Mouse (Mus musculus) intestine, embryonic 16.5 days (tissue): Measurements from ENCODE around the gene Cdk6. TPM values are rescaled to one million over a fixed set of nuclear protein-coding genes. Genes with fewer than 3 reads are reported as not detected.
A peak's percentile ranks its signal among the peaks of the same experiment; 100 is the strongest.

Experiments used
- ATAC-seq: fragments of 200-750 bp; cut with Nextera tagmentation; 2 replicates; pipeline ENCODE4 v1.8.0; 2017; ENCODE audit warnings: moderate TSS enrichment, moderate library complexity
- H3K27ac ChIP-seq: fragments of 300-500 bp; sonication (generic); 2 replicates; pipeline ENCODE4 v1.5.1; 2014; ENCODE audit warnings: mild to moderate bottlenecking, low read length
- H3K27me3 ChIP-seq: fragments of 300-500 bp; sonication (generic); replicated peaks from 2 replicates; pipeline ENCODE4 v1.6.1; 2014; ENCODE audit warnings: low read length, control low read depth, mixed read lengths; ENCODE audit not compliant: control insufficient read depth, insufficient read depth
- H3K36me3 ChIP-seq: fragments of 300-500 bp; sonication (generic); 2 replicates; pipeline ENCODE4 v1.6.1; 2014; ENCODE audit warnings: low read length, control low read depth; ENCODE audit not compliant: control insufficient read depth, insufficient read depth
- H3K4me1 ChIP-seq: fragments of 300-500 bp; sonication (generic); 2 replicates; pipeline ENCODE4 v1.6.1; 2014; ENCODE audit warnings: low read length, control low read depth, mixed read lengths; ENCODE audit not compliant: control insufficient read depth, insufficient read depth
- H3K4me2 ChIP-seq: fragments of 300-500 bp; sonication (generic); 2 replicates; pipeline ENCODE4 v1.6.1; 2014; ENCODE audit warnings: low read depth, low read length, control low read depth
- H3K4me3 ChIP-seq: fragments of 300-500 bp; sonication (generic); 2 replicates; pipeline ENCODE4 v1.5.1; 2014; ENCODE audit warnings: mild to moderate bottlenecking, low read length
- H3K9ac ChIP-seq: fragments of 300-500 bp; sonication (generic); 2 replicates; pipeline ENCODE4 v1.6.1; 2014; ENCODE audit warnings: low read depth, low read length
- H3K9me3 ChIP-seq: fragments of 300-500 bp; sonication (generic); 2 replicates; pipeline ENCODE4 v1.6.1; 2016; ENCODE audit warnings: low read length, control low read depth; ENCODE audit not compliant: control insufficient read depth
- WGBS: fragments of 180-500 bp; shearing (Covaris S2); extraction: QIAGEN DNeasy Blood & Tissue Kit; methylation state at CpG from one replicate; pipeline ENCODE4 v1.1.7; 2014; 5-methylcytosine and 5-hydroxymethylcytosine counted together
- polyA plus RNA-seq: library from polyadenylated mRNA; unstranded; fragments of >200 nt; fragmentation: Nextera tagmentation; extraction: Ambion mirVana; gene quantifications from 2 replicates; pipeline ENCODE4 v1.2.1, GENCODE M21; 2015

Gene Cdk6
- polyA plus RNA-seq, 1 experiment from 2014 or later: 20.9 TPM

- Histone ChIP-seq H3K9me3 (no peaks in the 10 kb centered on the region), H3K4me1 (no peaks in the 10 kb centered on the region), H3K36me3 (no peaks in the 10 kb centered on the region), H3K27me3 (no peaks in the 10 kb centered on the region), H3K27ac (no peak overlapping the region), H3K9ac (no peak overlapping the region), H3K4me3 (no peak overlapping the region), H3K4me2 (no peak overlapping the region)
- ATAC-seq: no peak
- 94% methylated on average over 9 of the region's 9 CpGs for WGBS
Observed at GRCm38 (mm10) chr5:3480637-3481395, 139.5 kb downstream of the Cdk6 start.

- no peaks in the 10 kb centered on the region for H3K4me1 ChIP-seq
- WGBS: 85% methylated on average over 7 of the region's 7 CpGs
Observed at GRCm38 (mm10) chr5:3482474-3482873, 141.2 kb downstream of the Cdk6 start.

GRCm38 (mm10) chr5:3483054-3483722, 141.9 kb downstream of the Cdk6 start:
- no peak overlapping the region for H3K4me3 ChIP-seq
- WGBS: 95% methylated on average over 5 of the region's 5 CpGs
- H3K36me3 ChIP-seq: no peaks in the 10 kb centered on the region
- no peak for ATAC-seq
- no peak overlapping the region for H3K27ac ChIP-seq
- no peak overlapping the region for H3K9ac ChIP-seq
- no peak overlapping the region for H3K4me2 ChIP-seq
- no peaks in the 10 kb centered on the region for H3K9me3 ChIP-seq
- H3K27me3 ChIP-seq: no peaks in the 10 kb centered on the region
- H3K4me1 ChIP-seq: no peaks in the 10 kb centered on the region

More at GRCm38 (mm10) chr5:3482474-3482873, 141.2 kb downstream of the Cdk6 start:
- H3K4me3 ChIP-seq: no peak overlapping the region
- no peak overlapping the region for H3K4me2 ChIP-seq
- no peaks in the 10 kb centered on the region for H3K27me3 ChIP-seq
- H3K9ac ChIP-seq: no peak overlapping the region
- H3K27ac ChIP-seq: no peak overlapping the region
- no peak for ATAC-seq
- H3K9me3 ChIP-seq: no peaks in the 10 kb centered on the region
- no peaks in the 10 kb centered on the region for H3K36me3 ChIP-seq

GRCm38 (mm10) chr5:3486579-3487282, 145.4 kb downstream of the Cdk6 start:
- no peaks in the 10 kb centered on the region for H3K9me3 ChIP-seq
- H3K9ac ChIP-seq: no peak overlapping the region
- H3K27ac ChIP-seq: no peak overlapping the region
- no peak overlapping the region for H3K4me3 ChIP-seq
- peaks cover 7% of the 10 kb centered on the region for H3K4me1 ChIP-seq
- WGBS: 52% methylated on average over 7 of the region's 7 CpGs
- no peak for ATAC-seq
- no peaks in the 10 kb centered on the region for H3K36me3 ChIP-seq
- no peaks in the 10 kb centered on the region for H3K27me3 ChIP-seq
- H3K4me2 ChIP-seq: no peak overlapping the region

- Histone ChIP-seq H3K27me3 (no peaks in the 10 kb centered on the region), H3K36me3 (no peaks in the 10 kb centered on the region), H3K4me2 (no peak overlapping the region), H3K9me3 (no peaks in the 10 kb centered on the region), H3K4me3 (no peak overlapping the region), H3K27ac (no peak overlapping the region), H3K9ac (no peak overlapping the region), H3K4me1 (peaks cover 7% of the 10 kb centered on the region)
- ATAC-seq: peak; percentile 42
- WGBS: 54% methylated on average over 16 of the region's 16 CpGs
Observed at GRCm38 (mm10) chr5:3488146-3488774, 147.0 kb downstream of the Cdk6 start.

- 79% methylated on average over 3 of the region's 3 CpGs for WGBS
- no peaks in the 10 kb centered on the region for H3K9me3 ChIP-seq
- H3K4me1 ChIP-seq: peaks cover 7% of the 10 kb centered on the region
- H3K36me3 ChIP-seq: no peaks in the 10 kb centered on the region
- ATAC-seq: no peak
- H3K4me2 ChIP-seq: no peak overlapping the region
- no peak overlapping the region for H3K9ac ChIP-seq
- H3K27ac ChIP-seq: no peak overlapping the region
- no peak overlapping the region for H3K4me3 ChIP-seq
- no peaks in the 10 kb centered on the region for H3K27me3 ChIP-seq
Observed at GRCm38 (mm10) chr5:3490358-3490757, 149.1 kb downstream of the Cdk6 start.

GRCm38 (mm10) chr5:3491084-3491483, 149.8 kb downstream of the Cdk6 start:
- Histone ChIP-seq H3K4me1 (peaks cover 7% of the 10 kb centered on the region), H3K9me3 (no peaks in the 10 kb centered on the region), H3K27me3 (no peaks in the 10 kb centered on the region), H3K4me3 (no peak overlapping the region), H3K36me3 (no peaks in the 10 kb centered on the region), H3K27ac (peak overlapping the region; percentile 36; the same call in 1 of the 2 replicates), H3K4me2 (no peak overlapping the region), H3K9ac (no peak overlapping the region)
- WGBS: 50% methylated on average over 9 of the region's 9 CpGs
- ATAC-seq: peak; percentile 58

- Histone ChIP-seq H3K4me1 (peaks cover 7% of the 10 kb centered on the region), H3K27me3 (no peaks in the 10 kb centered on the region), H3K9me3 (no peaks in the 10 kb centered on the region), H3K9ac (no peak overlapping the region), H3K36me3 (no peaks in the 10 kb centered on the region), H3K27ac (no peak overlapping the region), H3K4me3 (no peak overlapping the region), H3K4me2 (no peak overlapping the region)
- ATAC-seq: no peak
- 61% methylated on average over 5 of the region's 5 CpGs for WGBS
Observed at GRCm38 (mm10) chr5:3491883-3492282, 150.6 kb downstream of the Cdk6 start.
